Mouse (Mus musculus): ENCODE data around the gene Ddi2. TPM values are rescaled to one million over a fixed set of nuclear protein-coding genes. Genes with fewer than 3 reads are reported as not detected.

Ddi2 gene
- polyA plus RNA-seq, 1 experiment from 2014 or later = 16.6 TPM

- ATAC-seq = no peak
- no peak overlapping the region for H3K27ac ChIP-seq
- H3K36me3 ChIP-seq = peaks cover 39% of the 10 kb centered on the region
- H3K4me2 ChIP-seq (replicated peaks) = no peak overlapping the region
- H3K4me1 ChIP-seq (replicated peaks) = no peaks in the 10 kb centered on the region
- WGBS = 66% methylated on average over 6 of the region's 6 CpGs
- H3K27me3 ChIP-seq = no peaks in the 10 kb centered on the region
- H3K9ac ChIP-seq (replicated peaks) = no peak overlapping the region
- no peak overlapping the region for H3K4me3 ChIP-seq (replicated peaks)
- H3K9me3 ChIP-seq = no peaks in the 10 kb centered on the region
These were observed 35.8 kb upstream of the Ddi2 start for GRCm38 (mm10) chr4:141758874-141759542.

- no peak for ATAC-seq
- no peak overlapping the region for H3K9ac ChIP-seq (replicated peaks)
- no peaks in the 10 kb centered on the region for H3K9me3 ChIP-seq
- H3K27ac ChIP-seq = no peak overlapping the region
- H3K4me3 ChIP-seq (replicated peaks) = no peak overlapping the region
- 90% methylated on average over 3 of the region's 3 CpGs for WGBS
- no peaks in the 10 kb centered on the region for H3K4me1 ChIP-seq (replicated peaks)
- no peaks in the 10 kb centered on the region for H3K27me3 ChIP-seq
- peaks cover 21% of the 10 kb centered on the region for H3K36me3 ChIP-seq
- H3K4me2 ChIP-seq (replicated peaks) = no peak overlapping the region
These were observed 33.9 kb upstream of the Ddi2 start for GRCm38 (mm10) chr4:141757124-141757523.

- Histone ChIP-seq H3K4me2 (replicated peaks) (no peak overlapping the region), H3K9ac (replicated peaks) (no peak overlapping the region), H3K27me3 (no peaks in the 10 kb centered on the region), H3K27ac (no peak overlapping the region), H3K9me3 (no peaks in the 10 kb centered on the region), H3K36me3 (0 out of 2 replicates have a peak, but pooled peaks cover 7% of the 10 kb centered on the region), H3K4me1 (replicated peaks) (no peaks in the 10 kb centered on the region), H3K4me3 (replicated peaks) (no peak overlapping the region)
- WGBS = 93% methylated on average over 19 of the region's 19 CpGs
- ATAC-seq = no peak
These were observed 32.2 kb upstream of the Ddi2 start for GRCm38 (mm10) chr4:141755375-141755930.

GRCm38 (mm10) chr4:141752076-141752421 lies 28.8 kb upstream of the Ddi2 start:
- Histone ChIP-seq H3K9me3 (no peaks in the 10 kb centered on the region), H3K4me3 (replicated peaks) (no peak overlapping the region), H3K27ac (no peak overlapping the region), H3K4me2 (replicated peaks) (no peak overlapping the region), H3K9ac (replicated peaks) (no peak overlapping the region), H3K27me3 (no peaks in the 10 kb centered on the region), H3K36me3 (no peaks in the 10 kb centered on the region), H3K4me1 (replicated peaks) (no peaks in the 10 kb centered on the region)
- no peak for ATAC-seq
- 17% methylated on average over 4 of the region's 4 CpGs for WGBS

- WGBS = 50% methylated on average over 4 of the region's 4 CpGs
These were observed 28.3 kb upstream of the Ddi2 start for GRCm38 (mm10) chr4:141751419-141752075.

GRCm38 (mm10) chr4:141750826-141751225 lies 27.6 kb upstream of the Ddi2 start:
- H3K4me1 ChIP-seq (replicated peaks) = no peaks in the 10 kb centered on the region
- no peaks in the 10 kb centered on the region for H3K27me3 ChIP-seq
- no peak overlapping the region for H3K27ac ChIP-seq
- H3K9me3 ChIP-seq = no peaks in the 10 kb centered on the region
- H3K36me3 ChIP-seq = no peaks in the 10 kb centered on the region
- no peak for ATAC-seq
- 65% methylated on average over 3 of the region's 3 CpGs for WGBS
- H3K4me3 ChIP-seq (replicated peaks) = no peak overlapping the region
- H3K4me2 ChIP-seq (replicated peaks) = no peak overlapping the region
- no peak overlapping the region for H3K9ac ChIP-seq (replicated peaks)

More at GRCm38 (mm10) chr4:141751419-141752075, 28.3 kb upstream of the Ddi2 start:
- Histone ChIP-seq H3K27me3 (no peaks in the 10 kb centered on the region), H3K27ac (no peak overlapping the region), H3K4me2 (replicated peaks) (no peak overlapping the region), H3K36me3 (no peaks in the 10 kb centered on the region), H3K4me1 (replicated peaks) (no peaks in the 10 kb centered on the region), H3K9me3 (no peaks in the 10 kb centered on the region), H3K4me3 (replicated peaks) (no peak overlapping the region), H3K9ac (replicated peaks) (no peak overlapping the region)
- no peak for ATAC-seq

- H3K9ac ChIP-seq (replicated peaks) = no peak overlapping the region
- ATAC-seq = no peak
- H3K4me2 ChIP-seq (replicated peaks) = no peak overlapping the region
- H3K36me3 ChIP-seq = no peaks in the 10 kb centered on the region
- 48% methylated on average over 11 of the region's 11 CpGs for WGBS
- no peak overlapping the region for H3K27ac ChIP-seq
- H3K9me3 ChIP-seq = no peaks in the 10 kb centered on the region
- H3K27me3 ChIP-seq = no peaks in the 10 kb centered on the region
- no peak overlapping the region for H3K4me3 ChIP-seq (replicated peaks)
- no peaks in the 10 kb centered on the region for H3K4me1 ChIP-seq (replicated peaks)
These were observed 26.3 kb upstream of the Ddi2 start for GRCm38 (mm10) chr4:141749557-141749956.

- H3K4me3 ChIP-seq (replicated peaks) = no peak within 1 kb of the TSS
- no peaks in the 10 kb centered on the region for H3K27me3 ChIP-seq
- 23% methylated on average over 25 of the region's 25 CpGs for WGBS
- H3K36me3 ChIP-seq = no peaks in the 10 kb centered on the region
- H3K9ac ChIP-seq (replicated peaks) = no peak within 1 kb of the TSS
- no peaks in the 10 kb centered on the region for H3K9me3 ChIP-seq
- H3K4me1 ChIP-seq (replicated peaks) = no peaks in the 10 kb centered on the region
- no peak within 1 kb of the TSS for H3K4me2 ChIP-seq (replicated peaks)
- H3K27ac ChIP-seq = no peak within 1 kb of the TSS
- no peak for ATAC-seq
These were observed 23.5 kb upstream of the Ddi2 start, which contains the start of gene Agmat for GRCm38 (mm10) chr4:141746578-141747346. Gene Agmat, plus strand, starts transcription at chr4:141746672.

GRCm38 (mm10) chr4:141742381-141742780 lies 19.2 kb upstream of the Ddi2 start:
- Histone ChIP-seq H3K9ac (replicated peaks) (no peak overlapping the region), H3K4me2 (replicated peaks) (no peak overlapping the region), H3K4me1 (replicated peaks) (no peaks in the 10 kb centered on the region), H3K36me3 (no peaks in the 10 kb centered on the region), H3K27me3 (no peaks in the 10 kb centered on the region), H3K27ac (no peak overlapping the region), H3K4me3 (replicated peaks) (no peak overlapping the region), H3K9me3 (no peaks in the 10 kb centered on the region)
- ATAC-seq = no peak
- WGBS = 88% methylated on average over 4 of the region's 4 CpGs

GRCm38 (mm10) chr4:141741856-141742255 lies 18.6 kb upstream of the Ddi2 start:
- 77% methylated on average over 9 of the region's 9 CpGs for WGBS
- H3K9me3 ChIP-seq = no peaks in the 10 kb centered on the region
- no peaks in the 10 kb centered on the region for H3K27me3 ChIP-seq
- H3K27ac ChIP-seq = no peak overlapping the region
- H3K4me2 ChIP-seq (replicated peaks) = no peak overlapping the region
- ATAC-seq = no peak
- no peaks in the 10 kb centered on the region for H3K36me3 ChIP-seq
- no peak overlapping the region for H3K4me3 ChIP-seq (replicated peaks)
- H3K4me1 ChIP-seq (replicated peaks) = no peaks in the 10 kb centered on the region
- H3K9ac ChIP-seq (replicated peaks) = no peak overlapping the region

GRCm38 (mm10) chr4:141738015-141738414 lies 14.8 kb upstream of the Ddi2 start:
- Histone ChIP-seq H3K36me3 (no peaks in the 10 kb centered on the region), H3K9ac (replicated peaks) (no peak overlapping the region), H3K9me3 (no peaks in the 10 kb centered on the region), H3K27me3 (no peaks in the 10 kb centered on the region), H3K4me3 (replicated peaks) (no peak overlapping the region), H3K4me2 (replicated peaks) (no peak overlapping the region), H3K27ac (no peak overlapping the region), H3K4me1 (replicated peaks) (peaks cover 10% of the 10 kb centered on the region)
- no peak for ATAC-seq
- 79% methylated on average over 8 of the region's 8 CpGs for WGBS

GRCm38 (mm10) chr4:141736856-141737255 lies 13.6 kb upstream of the Ddi2 start:
- Histone ChIP-seq H3K4me1 (replicated peaks) (peaks cover 10% of the 10 kb centered on the region), H3K36me3 (no peaks in the 10 kb centered on the region), H3K27ac (no peak overlapping the region), H3K9me3 (no peaks in the 10 kb centered on the region), H3K4me2 (replicated peaks) (no peak overlapping the region), H3K27me3 (no peaks in the 10 kb centered on the region), H3K4me3 (replicated peaks) (no peak overlapping the region), H3K9ac (replicated peaks) (no peak overlapping the region)
- WGBS = 81% methylated on average over 4 of the region's 4 CpGs
- ATAC-seq = no peak

Measured in midbrain, embryonic 13.5 days (tissue).